Mouse (Mus musculus) heart, embryonic 16.5 days (tissue): Measurements from ENCODE around the gene Gcgr. TPM values are rescaled to one million over a fixed set of nuclear protein-coding genes. Genes with fewer than 3 reads are reported as not detected.

Source experiments
- ATAC-seq: fragments of 200-750 bp; cut with Nextera tagmentation; replicated peaks from 2 replicates; pipeline ENCODE4 v1.8.0; 2017; ENCODE audit warnings: moderate number of reproducible peaks; ENCODE audit not compliant: insufficient read depth, low FRiP score; ENCODE audit errors: extremely low read depth
- H3K27ac ChIP-seq: fragments of 300-500 bp; sonication (generic); 2 replicates; pipeline ENCODE4 v1.5.1; 2014; ENCODE audit warnings: mild to moderate bottlenecking, low read length, control low read depth, moderate library complexity
- H3K27me3 ChIP-seq: fragments of 300-500 bp; sonication (generic); 2 replicates; pipeline ENCODE4 v1.6.1; 2014; ENCODE audit warnings: low read length, mixed read lengths; ENCODE audit not compliant: control insufficient read depth, insufficient read depth
- H3K36me3 ChIP-seq: fragments of 300-500 bp; sonication (generic); 2 replicates; pipeline ENCODE4 v1.6.1; 2014; ENCODE audit not compliant: control insufficient read depth, insufficient read depth
- H3K4me1 ChIP-seq: fragments of 300-500 bp; sonication (generic); 2 replicates; pipeline ENCODE4 v1.6.1; 2014; ENCODE audit warnings: low read length, mixed read lengths; ENCODE audit not compliant: control insufficient read depth, insufficient read depth
- H3K4me2 ChIP-seq: fragments of 300-500 bp; sonication (generic); 2 replicates; pipeline ENCODE4 v1.6.1; 2014; ENCODE audit warnings: low read depth, mild to moderate bottlenecking, control low read depth, low read length
- H3K4me3 ChIP-seq: fragments of 300-500 bp; sonication (generic); 2 replicates; pipeline ENCODE4 v1.5.1; 2014; ENCODE audit warnings: mild to moderate bottlenecking, control low read depth, low read length
- H3K9ac ChIP-seq: fragments of 300-500 bp; sonication (generic); 2 replicates; pipeline ENCODE4 v1.6.1; 2014; ENCODE audit warnings: low read length, control low read depth
- H3K9me3 ChIP-seq: fragments of 300-500 bp; sonication (generic); replicated peaks from 2 replicates; pipeline ENCODE4 v1.6.1; 2016; ENCODE audit warnings: low read length; ENCODE audit not compliant: control insufficient read depth
- WGBS: fragments of 180-500 bp; shearing (Covaris S2); extraction: QIAGEN DNeasy Blood & Tissue Kit; methylation state at CpG from one replicate; pipeline ENCODE4 v1.1.7; 2014; 5-methylcytosine and 5-hydroxymethylcytosine counted together
- polyA plus RNA-seq: library from polyadenylated mRNA; unstranded; fragments of >200 nt; fragmentation: Nextera tagmentation; extraction: Ambion mirVana; gene quantifications from 2 replicates; pipeline ENCODE4 v1.2.1, GENCODE M21; 2015

Gcgr gene
- polyA plus RNA-seq, 1 experiment from 2014 or later, result 1.4 TPM

GRCm38 (mm10) chr11:120500357-120500756, 30.1 kb upstream of the Gcgr start:
- H3K9me3 ChIP-seq, result no peaks in the 10 kb centered on the region
- 16% methylated on average over 3 of the region's 3 CpGs for WGBS
- H3K4me3 ChIP-seq, result no peak overlapping the region
- peaks cover 15% of the 10 kb centered on the region for H3K36me3 ChIP-seq
- H3K4me2 ChIP-seq, result no peak overlapping the region
- peaks cover 6% of the 10 kb centered on the region; the same call in 1 of the 2 replicates for H3K4me1 ChIP-seq
- no peak for ATAC-seq
- H3K9ac ChIP-seq, result peak overlapping the region; percentile 18; the same call in 1 of the 2 replicates
- H3K27ac ChIP-seq, result no peak overlapping the region
- no peaks in the 10 kb centered on the region for H3K27me3 ChIP-seq

DNA sequence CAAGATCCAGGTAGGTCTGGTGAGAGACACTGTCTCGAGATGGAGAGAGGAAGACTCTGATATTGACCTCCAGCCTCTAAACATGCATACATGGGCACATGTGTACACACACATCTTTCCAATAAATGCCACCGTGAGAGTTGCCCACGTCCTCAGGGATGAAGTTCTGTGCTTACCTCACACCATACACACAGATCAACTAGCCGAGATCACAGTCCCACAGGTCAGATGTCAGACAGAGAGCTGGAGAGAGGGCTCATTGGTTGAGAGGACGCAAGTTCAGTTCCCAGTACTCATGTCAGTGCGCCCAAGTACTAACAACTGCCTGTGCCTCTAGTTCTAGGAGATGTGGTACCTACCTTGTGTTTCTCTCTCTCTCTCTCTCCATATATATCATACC, 29.5 kb upstream of the Gcgr start:
- 55% methylated on average over 6 of the region's 6 CpGs for WGBS
- Histone ChIP-seq H3K36me3 (peaks cover 13% of the 10 kb centered on the region; the same call in 1 of the 2 replicates), H3K9ac (no peak overlapping the region), H3K9me3 (no peaks in the 10 kb centered on the region), H3K27ac (no peak overlapping the region), H3K27me3 (no peaks in the 10 kb centered on the region), H3K4me1 (peaks cover 6% of the 10 kb centered on the region; the same call in 1 of the 2 replicates), H3K4me2 (no peak overlapping the region), H3K4me3 (no peak overlapping the region)
- no peak for ATAC-seq

GRCm38 (mm10) chr11:120501701-120502100, 28.8 kb upstream of the Gcgr start:
- Histone ChIP-seq H3K9me3 (no peaks in the 10 kb centered on the region), H3K4me1 (peaks cover 6% of the 10 kb centered on the region; the same call in 1 of the 2 replicates), H3K36me3 (peaks cover 13% of the 10 kb centered on the region; the same call in 1 of the 2 replicates), H3K4me2 (no peak overlapping the region), H3K4me3 (no peak overlapping the region), H3K9ac (no peak overlapping the region), H3K27me3 (no peaks in the 10 kb centered on the region), H3K27ac (no peak overlapping the region)
- ATAC-seq, result no peak
- 78% methylated on average over 4 of the region's 4 CpGs for WGBS

DNA sequence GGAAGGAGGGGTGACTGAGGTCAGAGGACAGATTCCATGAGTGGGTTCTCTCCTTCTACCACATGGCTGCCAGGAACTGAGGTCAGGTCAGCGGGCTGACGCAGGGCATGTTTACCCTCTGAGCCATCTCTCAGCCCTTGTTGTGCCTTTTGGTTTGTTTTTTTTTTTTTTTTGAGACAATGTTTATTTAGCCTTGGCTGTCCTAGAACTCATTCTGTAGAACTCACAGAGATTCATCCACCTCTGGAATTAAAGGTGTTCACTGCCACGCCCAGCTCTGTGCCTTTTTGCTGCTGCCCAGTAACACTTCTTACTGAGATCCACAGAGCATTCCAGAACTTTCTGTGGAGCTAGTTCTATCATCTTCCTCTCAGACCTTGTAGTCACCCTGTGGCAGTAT, 24.8 kb upstream of the Gcgr start:
- Histone ChIP-seq H3K9me3 (no peaks in the 10 kb centered on the region), H3K36me3 (no peaks in the 10 kb centered on the region), H3K27me3 (no peaks in the 10 kb centered on the region), H3K27ac (no peak overlapping the region), H3K4me3 (no peak overlapping the region), H3K4me2 (no peak overlapping the region), H3K9ac (no peak overlapping the region), H3K4me1 (no peaks in the 10 kb centered on the region)
- no peak for ATAC-seq
- 81% methylated on average over 3 of the region's 3 CpGs for WGBS

DNA sequence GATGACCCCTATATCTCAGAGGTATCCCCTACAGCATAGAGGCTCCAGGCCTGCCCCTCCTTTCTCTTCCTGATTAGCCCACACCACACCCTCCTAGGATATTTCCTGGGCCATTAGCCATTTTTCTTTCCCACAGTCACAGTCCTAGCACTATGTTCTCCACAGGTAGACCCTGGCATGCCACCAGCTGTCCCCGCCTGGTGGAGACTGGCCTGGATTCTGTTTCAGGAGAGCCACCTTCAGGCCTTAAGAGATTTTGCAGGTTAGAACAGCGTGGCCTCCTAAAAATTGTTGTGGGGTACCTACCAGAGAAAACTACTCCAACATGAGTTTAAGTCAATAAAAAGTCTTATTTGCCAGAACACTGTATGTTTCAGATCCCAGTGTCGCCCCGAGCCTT, 23.6 kb upstream of the Gcgr start:
- Histone ChIP-seq H3K9me3 (no peaks in the 10 kb centered on the region), H3K9ac (no peak overlapping the region), H3K4me2 (no peak overlapping the region), H3K4me3 (no peak overlapping the region), H3K27ac (no peak overlapping the region), H3K4me1 (no peaks in the 10 kb centered on the region), H3K36me3 (no peaks in the 10 kb centered on the region), H3K27me3 (no peaks in the 10 kb centered on the region)
- 0 out of 2 replicates have a peak, but pooled peaks have one; percentile 46 for ATAC-seq
- 67% methylated on average over 4 of the region's 4 CpGs for WGBS

DNA sequence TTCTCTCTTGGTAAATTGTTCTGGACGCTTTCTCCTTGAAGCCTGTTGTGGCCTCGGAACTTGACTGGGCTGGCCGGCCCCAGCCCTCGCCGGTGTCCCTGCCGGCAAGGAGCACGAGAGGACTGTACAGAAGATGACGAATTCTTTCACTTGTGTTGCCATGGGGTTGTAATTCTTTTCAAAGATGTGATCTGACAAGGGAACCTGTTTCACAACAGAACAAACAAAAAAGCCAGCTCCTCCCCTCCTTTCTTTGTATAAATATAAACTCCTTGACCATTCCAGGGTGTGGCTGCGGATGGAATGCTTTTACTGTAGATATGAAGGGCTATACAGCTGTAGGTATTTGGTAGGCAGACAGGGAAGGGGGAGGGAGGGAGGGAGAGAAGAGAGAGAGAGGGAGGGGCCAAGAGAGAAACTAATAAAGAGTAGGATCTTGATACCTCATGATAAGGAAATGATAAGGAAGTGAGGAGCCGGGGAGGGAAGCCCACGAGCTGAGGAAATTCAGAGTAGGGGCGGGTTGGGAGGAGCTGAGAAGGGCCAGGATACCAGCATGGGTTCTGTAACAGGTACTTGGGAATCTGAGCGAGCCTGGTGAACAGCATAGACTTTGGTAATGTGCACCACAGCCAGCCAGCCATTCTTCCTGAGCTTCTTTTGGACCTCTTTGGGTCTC, 22.7 kb upstream of the Gcgr start:
- no peak overlapping the region for H3K9ac ChIP-seq
- 70% methylated on average over 13 of the region's 13 CpGs for WGBS

DNA sequence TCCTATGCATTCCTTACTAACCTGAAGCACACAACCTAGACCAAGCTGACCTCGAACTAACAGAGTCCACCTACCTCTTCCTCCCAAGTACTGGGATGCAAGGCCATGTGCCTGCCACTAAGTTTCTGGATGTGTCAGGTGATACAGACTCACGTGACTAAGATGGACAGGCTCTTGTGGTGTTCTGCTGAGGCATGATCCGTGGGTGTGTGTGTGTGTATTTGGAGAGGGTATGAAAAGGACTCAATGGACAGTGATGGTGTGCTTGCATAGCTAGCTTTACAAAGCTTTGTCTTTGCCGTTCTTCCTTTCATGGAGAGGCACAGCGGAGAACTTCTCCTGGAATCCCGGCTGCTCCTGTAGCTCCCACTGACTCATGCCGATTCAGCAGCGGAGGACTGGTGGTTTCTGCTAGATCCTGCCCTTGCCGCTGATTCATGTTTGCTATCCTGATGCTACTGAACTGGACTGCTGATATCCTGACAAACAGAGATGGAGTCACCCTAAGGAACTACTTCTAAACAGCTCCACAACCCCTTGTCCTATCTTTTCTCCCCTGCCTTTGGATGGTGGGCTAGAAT, 22.1 kb upstream of the Gcgr start:
- no peaks in the 10 kb centered on the region for H3K27me3 ChIP-seq
- H3K36me3 ChIP-seq, result no peaks in the 10 kb centered on the region
- WGBS, result 73% methylated on average over 9 of the region's 9 CpGs
- no peak overlapping the region for H3K4me2 ChIP-seq
- no peak overlapping the region for H3K9ac ChIP-seq
- no peaks in the 10 kb centered on the region for H3K9me3 ChIP-seq
- no peak overlapping the region for H3K27ac ChIP-seq
- H3K4me1 ChIP-seq, result no peaks in the 10 kb centered on the region
- no peak for ATAC-seq
- no peak overlapping the region for H3K4me3 ChIP-seq

More for the DNA sequence above, 22.7 kb upstream of the Gcgr start:
- no peak for ATAC-seq
- Histone ChIP-seq H3K27ac (no peak overlapping the region), H3K9me3 (no peaks in the 10 kb centered on the region), H3K27me3 (no peaks in the 10 kb centered on the region), H3K4me2 (no peak overlapping the region), H3K4me3 (no peak overlapping the region), H3K36me3 (no peaks in the 10 kb centered on the region), H3K4me1 (no peaks in the 10 kb centered on the region)

GRCm38 (mm10) chr11:120509940-120510339, 20.6 kb upstream of the Gcgr start:
- WGBS, result 30% methylated on average over 4 of the region's 4 CpGs
- Histone ChIP-seq H3K36me3 (no peaks in the 10 kb centered on the region), H3K27me3 (no peaks in the 10 kb centered on the region), H3K4me1 (no peaks in the 10 kb centered on the region), H3K9me3 (no peaks in the 10 kb centered on the region), H3K9ac (no peak overlapping the region), H3K4me3 (no peak overlapping the region), H3K27ac (peak overlapping the region; percentile 62), H3K4me2 (peak overlapping the region; percentile 65)
- no peak for ATAC-seq

GRCm38 (mm10) chr11:120510375-120511030, 20.0 kb upstream of the Gcgr start:
- H3K36me3 ChIP-seq, result no peaks in the 10 kb centered on the region
- 9% methylated on average over 16 of the region's 16 CpGs for WGBS
- H3K4me2 ChIP-seq, result peak overlapping the region; percentile 65
- peak overlapping the region; percentile 57 for H3K9ac ChIP-seq
- H3K9me3 ChIP-seq, result no peaks in the 10 kb centered on the region
- peak overlapping the region; percentile 39 for H3K4me3 ChIP-seq
- peak overlapping the region; percentile 62 for H3K27ac ChIP-seq
- no peak; the same call in 1 of the 2 replicates for ATAC-seq
- no peaks in the 10 kb centered on the region for H3K27me3 ChIP-seq
- no peaks in the 10 kb centered on the region for H3K4me1 ChIP-seq
